Mouse (Mus musculus) forebrain, embryonic 11.5 days (tissue): ENCODE data around the gene Ggn. TPM values are rescaled to one million over a fixed set of nuclear protein-coding genes. Genes with fewer than 3 reads are reported as not detected.
A peak's percentile ranks its signal among the peaks of the same experiment; 100 is the strongest.

Source experiments
- ATAC-seq: fragments of 200-750 bp; cut with Nextera tagmentation; replicated peaks from 2 replicates; pipeline ENCODE4 v1.8.0; 2017; ENCODE audit warnings: moderate TSS enrichment; ENCODE audit not compliant: low FRiP score
- DNase-seq: peaks from one replicate; pipeline ENCODE4 v3.0.0-alpha.2; 2017; ENCODE audit warnings: low spot score
- H3K27ac ChIP-seq: fragments of 300-500 bp; sonication (generic); 2 replicates; pipeline ENCODE4 v1.5.1; 2014; ENCODE audit warnings: low read depth, low read length
- H3K27me3 ChIP-seq: fragments of 300-500 bp; sonication (generic); 2 replicates; pipeline ENCODE4 v1.6.1; 2014; ENCODE audit warnings: mild to moderate bottlenecking, low read length, mixed read lengths; ENCODE audit not compliant: control insufficient read depth, insufficient read depth
- H3K36me3 ChIP-seq: fragments of 300-500 bp; sonication (generic); 2 replicates; pipeline ENCODE4 v1.6.1; 2014; ENCODE audit warnings: mild to moderate bottlenecking, low read length, moderate library complexity, mixed read lengths; ENCODE audit not compliant: control insufficient read depth, insufficient read depth
- H3K4me1 ChIP-seq: fragments of 300-500 bp; sonication (generic); replicated peaks from 2 replicates; pipeline ENCODE4 v1.6.1; 2014; ENCODE audit warnings: low read length, mixed read lengths; ENCODE audit not compliant: control insufficient read depth, insufficient read depth
- H3K4me2 ChIP-seq: fragments of 300-500 bp; sonication (generic); 2 replicates; pipeline ENCODE4 v1.6.1; 2014; ENCODE audit warnings: low read depth, mild to moderate bottlenecking, low read length, moderate library complexity, mixed read lengths; ENCODE audit not compliant: severe bottlenecking
- H3K4me3 ChIP-seq: fragments of 300-500 bp; sonication (generic); 2 replicates; pipeline ENCODE4 v1.5.1; 2014; ENCODE audit warnings: low read depth, low read length
- H3K9ac ChIP-seq: fragments of 300-500 bp; sonication (generic); 2 replicates; pipeline ENCODE4 v1.6.1; 2014; ENCODE audit warnings: low read length
- H3K9me3 ChIP-seq: fragments of 300-500 bp; sonication (generic); 2 replicates; pipeline ENCODE4 v1.6.1; 2016; ENCODE audit warnings: low read length, mixed read lengths; ENCODE audit not compliant: control insufficient read depth
- WGBS: fragments of 180-500 bp; shearing (Covaris S2); extraction: QIAGEN DNeasy Blood & Tissue Kit; methylation state at CpG from one replicate; pipeline ENCODE4 v1.1.7; 2014; 5-methylcytosine and 5-hydroxymethylcytosine counted together
- polyA plus RNA-seq: library from polyadenylated mRNA; unstranded; fragments of >200 nt; fragmentation: Nextera tagmentation; extraction: Ambion mirVana; gene quantifications from 2 replicates; pipeline ENCODE4 v1.2.1, GENCODE M21; 2014

The Ggn gene
- polyA plus RNA-seq: 0.52 and 0.53 TPM in 2 replicates

DNA sequence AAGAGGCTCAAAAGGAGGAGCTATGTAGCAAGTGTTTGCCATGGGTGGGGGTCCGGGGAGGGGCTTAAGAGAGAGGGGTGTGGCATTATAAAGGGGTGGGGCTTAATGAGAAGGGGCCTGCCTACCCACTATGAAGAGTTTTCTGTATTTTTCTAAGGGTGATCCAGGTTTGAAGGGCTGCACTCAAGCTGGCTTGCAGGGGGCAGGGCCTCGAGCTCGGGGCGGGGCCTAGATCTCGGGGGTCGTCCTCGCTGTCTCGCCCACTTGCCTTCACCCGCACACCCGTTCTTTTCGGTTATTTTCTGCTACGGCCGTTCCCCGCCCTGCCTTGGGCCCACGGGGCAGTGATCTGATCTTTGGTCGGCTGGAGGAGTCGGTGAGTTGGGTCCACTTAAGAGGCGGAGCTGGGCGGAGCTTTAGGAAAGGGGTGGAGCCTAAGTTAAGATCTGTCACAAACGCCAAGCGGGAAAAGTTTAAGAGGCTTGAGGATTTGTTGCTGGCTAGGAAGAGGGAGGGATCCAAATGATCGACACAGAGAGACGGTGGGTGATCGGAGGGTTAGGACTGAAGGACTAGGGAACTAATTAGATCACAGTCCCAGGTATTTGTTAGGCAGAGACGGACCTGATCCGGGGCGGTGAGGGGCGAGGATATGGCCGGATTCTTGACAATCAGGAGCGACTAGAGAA is at the start of gene Ggn, which contains the start of gene Spred3:
Gene Ggn (plus strand): TSS at position 145 of the 689 bp plus-strand sequence.
Gene Spred3 (minus strand): TSS at position 346 of the 689 bp plus-strand sequence.
- Histone ChIP-seq H3K27ac (peak within 1 kb of the TSS; percentile 77; the same call in 1 of the 2 replicates), H3K9ac (peak within 1 kb of the TSS; percentile 65), H3K9me3 (no peaks in the 10 kb centered on the region), H3K4me2 (peak within 1 kb of the TSS; percentile 79), H3K4me1 (peaks cover 29% of the 10 kb centered on the region), H3K27me3 (peaks cover 31% of the 10 kb centered on the region), H3K36me3 (no peaks in the 10 kb centered on the region; the same call in 1 of the 2 replicates), H3K4me3 (peak within 1 kb of the TSS; percentile 70)
- under 1% methylated on average over 30 of the region's 30 CpGs for WGBS
- ATAC-seq (peak; percentile 48), DNase-seq (no peak)

GRCm38 (mm10) chr7:29122821-29123220 is 47.2 kb upstream of the Ggn start:
- Histone ChIP-seq H3K27me3 (no peaks in the 10 kb centered on the region; the same call in 1 of the 2 replicates), H3K36me3 (no peaks in the 10 kb centered on the region), H3K4me1 (peaks cover 7% of the 10 kb centered on the region; the same call in 1 of the 2 replicates), H3K4me3 (no peak overlapping the region), H3K9me3 (no peaks in the 10 kb centered on the region), H3K4me2 (no peak overlapping the region), H3K9ac (no peak overlapping the region), H3K27ac (no peak overlapping the region)
- no peak for DNase-seq
- 90% methylated on average over 9 of the region's 9 CpGs for WGBS
- ATAC-seq: no peak

GRCm38 (mm10) chr7:29123531-29124358 is 46.3 kb upstream of the Ggn start:
- Histone ChIP-seq H3K4me1 (peaks cover 6% of the 10 kb centered on the region; the same call in 1 of the 2 replicates), H3K9ac (no peak overlapping the region), H3K36me3 (no peaks in the 10 kb centered on the region), H3K27ac (no peak overlapping the region), H3K4me2 (no peak overlapping the region), H3K27me3 (no peaks in the 10 kb centered on the region; the same call in 1 of the 2 replicates), H3K9me3 (no peaks in the 10 kb centered on the region), H3K4me3 (no peak overlapping the region)
- WGBS: 56% methylated on average over 5 of the region's 5 CpGs
- ATAC-seq (no peak), DNase-seq (no peak)

DNA sequence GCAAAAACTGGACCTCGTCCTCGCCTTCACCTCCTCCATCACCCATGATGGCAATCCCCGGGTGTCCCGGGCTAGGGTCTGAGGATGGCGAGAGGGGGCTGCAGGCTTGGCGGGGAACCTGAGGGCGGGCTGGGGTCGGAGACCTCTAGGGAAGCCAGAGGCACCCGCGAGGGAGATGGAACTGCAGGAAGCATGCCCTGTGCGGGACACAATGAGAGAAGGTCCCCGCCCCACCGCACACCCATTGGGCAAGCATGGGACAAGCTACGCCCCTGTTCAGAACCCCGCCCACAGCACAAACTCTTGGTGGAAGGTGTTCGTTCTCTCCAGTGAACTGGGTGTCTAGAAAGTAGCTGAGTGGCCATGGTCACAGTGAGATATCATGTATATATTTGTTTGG is 45.0 kb upstream of the Ggn start, which contains the start of gene Ryr1:
Gene Ryr1 (minus strand): TSS at position 210 of the 400 bp plus-strand sequence.
- no peaks in the 10 kb centered on the region for H3K9me3 ChIP-seq
- DNase-seq: peak; percentile 86
- peak within 1 kb of the TSS; percentile 64 for H3K9ac ChIP-seq
- H3K27ac ChIP-seq: no peak within 1 kb of the TSS
- peak; percentile 84 for ATAC-seq
- peaks cover 6% of the 10 kb centered on the region; the same call in 1 of the 2 replicates for H3K4me1 ChIP-seq
- 1% methylated on average over 16 of the region's 16 CpGs for WGBS
- H3K4me2 ChIP-seq: peak within 1 kb of the TSS; percentile 87
- H3K4me3 ChIP-seq: peak within 1 kb of the TSS; percentile 33
- no peaks in the 10 kb centered on the region for H3K36me3 ChIP-seq
- H3K27me3 ChIP-seq: no peaks in the 10 kb centered on the region

- Histone ChIP-seq H3K36me3 (no peaks in the 10 kb centered on the region), H3K4me2 (no peak overlapping the region), H3K4me1 (peaks cover 6% of the 10 kb centered on the region; the same call in 1 of the 2 replicates), H3K9ac (no peak overlapping the region), H3K27ac (no peak overlapping the region), H3K4me3 (no peak overlapping the region), H3K27me3 (no peaks in the 10 kb centered on the region), H3K9me3 (no peaks in the 10 kb centered on the region)
- 31% methylated on average over 7 of the region's 7 CpGs for WGBS
- no peak for ATAC-seq
- DNase-seq: peak; percentile 78
These were observed 43.7 kb upstream of the Ggn start for GRCm38 (mm10) chr7:29126173-29126915.

DNA sequence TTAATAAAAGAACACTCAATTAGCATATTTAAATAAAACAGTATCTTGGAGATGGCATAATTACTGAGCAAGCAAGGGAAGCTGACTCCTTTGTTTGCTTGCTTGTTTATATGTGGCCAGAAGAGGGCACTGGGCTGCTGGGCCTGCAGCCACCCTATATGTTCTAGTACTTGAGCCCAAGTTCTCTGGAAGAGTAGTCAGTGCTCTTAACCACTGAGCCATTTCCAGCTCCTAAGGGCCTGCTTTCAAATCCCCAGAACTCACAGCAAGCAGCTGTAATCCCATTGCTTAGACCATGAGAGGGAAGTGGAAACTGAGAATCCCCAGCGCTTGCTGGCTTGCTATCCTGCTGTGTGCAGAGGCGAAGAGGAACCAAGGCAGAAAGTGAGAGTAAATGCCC is 41.3 kb upstream of the Ggn start:
- Histone ChIP-seq H3K4me2 (no peak overlapping the region), H3K4me3 (no peak overlapping the region), H3K27ac (no peak overlapping the region), H3K4me1 (peaks cover 6% of the 10 kb centered on the region; the same call in 1 of the 2 replicates), H3K27me3 (no peaks in the 10 kb centered on the region), H3K36me3 (no peaks in the 10 kb centered on the region), H3K9me3 (no peaks in the 10 kb centered on the region), H3K9ac (no peak overlapping the region)
- DNase-seq (no peak), ATAC-seq (no peak)
- 58% methylated on average over 2 of the region's 2 CpGs for WGBS

DNA sequence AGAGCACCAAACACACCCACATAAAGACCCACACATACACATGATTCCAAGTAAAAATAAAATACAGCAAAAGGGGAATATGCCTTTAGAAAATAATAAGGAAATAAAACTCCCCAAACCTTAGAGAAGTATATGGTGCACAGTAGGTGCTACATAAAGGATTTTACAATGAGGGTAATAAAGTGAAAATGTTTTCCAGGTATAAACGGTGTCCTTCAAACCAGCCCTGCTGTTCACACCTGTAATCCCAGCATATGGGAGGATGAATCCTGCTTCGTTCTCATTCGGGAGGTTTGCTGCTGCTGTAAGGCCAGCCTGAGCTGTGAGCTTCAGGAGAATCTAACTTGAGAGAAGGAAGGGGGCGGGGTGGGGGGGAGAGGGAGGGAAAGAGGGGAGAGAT is 35.8 kb upstream of the Ggn start:
- ATAC-seq: no peak
- Histone ChIP-seq H3K27me3 (peaks cover 2% of the 10 kb centered on the region), H3K4me2 (peak overlapping the region; percentile 55), H3K4me3 (peak overlapping the region; percentile 20; the same call in 1 of the 2 replicates), H3K27ac (no peak overlapping the region), H3K4me1 (no peaks in the 10 kb centered on the region), H3K9ac (no peak overlapping the region; the same call in 1 of the 2 replicates), H3K9me3 (no peaks in the 10 kb centered on the region), H3K36me3 (no peaks in the 10 kb centered on the region)
- DNase-seq: no peak
- WGBS: 6% methylated on average over 4 of the region's 4 CpGs
